Mouse (Mus musculus) megakaryocyte-erythroid progenitor cell, adult 5-6 weeks (primary cell): ENCODE results near the gene Dapp1. TPM values are rescaled to one million over a fixed set of nuclear protein-coding genes. Genes with fewer than 3 reads are reported as not detected.
A peak's percentile ranks its signal among the peaks of the same experiment; 100 is the strongest.
"Not testable (repeated sequence)": the region's sequence is repeated elsewhere in the genome, so short reads cannot be mapped to it uniquely, and the experiment has no call there.

ENCODE experiments used
- ATAC-seq: replicated peaks from 2 replicates; pipeline ENCODE4 v1.8.0; 2016; ENCODE audit warnings: mild to moderate bottlenecking, inconsistent platforms; ENCODE audit not compliant: severe bottlenecking, poor library complexity, low FRiP score, low TSS enrichment
- total RNA-seq, 2 experiments: library from RNA; stranded (forward) in 1 of 2; stranded (reverse) in 1 of 2; fragments of 200-1000, 215-1000 nt in 1 of 2; fragments of >200 nt in 1 of 2; fragmentation: Nextera tagmentation in 1 of 2; gene quantifications; 2 replicates each; pipeline ENCODE4 v1.2.3; 2014 to 2017

Dapp1 gene
- total RNA-seq, 2 experiments from 2014 or later: 108 to 110 TPM

GRCm38 (mm10) chr3:137994196-137994595 is 12.9 kb upstream of the Dapp1 start:
- ATAC-seq: no peak

DNA sequence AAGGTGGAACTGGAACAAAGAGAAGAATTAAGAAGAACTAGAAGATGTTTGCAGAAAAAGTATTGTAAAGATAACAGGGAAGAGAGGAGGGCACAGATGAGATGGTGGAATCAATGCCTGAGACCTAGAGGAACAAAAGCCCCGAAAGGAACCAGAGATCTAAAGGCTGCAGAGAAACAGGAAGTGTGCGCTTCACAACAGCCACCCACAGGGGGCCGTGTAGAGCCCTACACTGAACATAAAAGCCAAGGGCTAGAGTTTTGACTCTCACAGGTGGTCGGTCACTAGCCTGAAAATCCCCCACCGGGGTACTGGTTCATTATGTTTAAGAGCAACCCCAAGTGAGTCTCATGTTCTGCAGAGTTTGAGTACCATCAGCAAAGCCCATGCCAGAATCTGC is 11.0 kb upstream of the Dapp1 start:
- ATAC-seq: no peak

DNA sequence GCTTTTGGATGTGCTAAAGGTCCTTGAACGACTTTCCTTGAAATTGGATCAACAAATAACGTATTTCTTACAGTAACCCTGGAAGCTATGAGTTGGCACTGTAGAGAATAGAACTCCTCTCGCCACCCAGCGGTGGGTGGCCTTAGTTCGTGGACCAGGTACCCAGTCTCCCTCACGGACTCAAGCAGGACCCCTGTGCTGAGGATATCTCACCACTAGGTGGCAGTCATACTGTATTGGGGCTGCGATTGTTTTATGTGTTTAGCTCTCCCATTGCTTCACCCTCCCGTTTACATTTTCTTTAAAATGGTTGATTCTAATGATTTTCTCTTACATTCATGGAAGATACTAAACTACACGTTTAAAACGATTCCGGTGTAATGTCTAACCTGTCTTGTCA is 9.8 kb upstream of the Dapp1 start:
- ATAC-seq: peak; percentile 98

GRCm38 (mm10) chr3:137989405-137989804 is 8.1 kb upstream of the Dapp1 start:
- no peak for ATAC-seq

DNA sequence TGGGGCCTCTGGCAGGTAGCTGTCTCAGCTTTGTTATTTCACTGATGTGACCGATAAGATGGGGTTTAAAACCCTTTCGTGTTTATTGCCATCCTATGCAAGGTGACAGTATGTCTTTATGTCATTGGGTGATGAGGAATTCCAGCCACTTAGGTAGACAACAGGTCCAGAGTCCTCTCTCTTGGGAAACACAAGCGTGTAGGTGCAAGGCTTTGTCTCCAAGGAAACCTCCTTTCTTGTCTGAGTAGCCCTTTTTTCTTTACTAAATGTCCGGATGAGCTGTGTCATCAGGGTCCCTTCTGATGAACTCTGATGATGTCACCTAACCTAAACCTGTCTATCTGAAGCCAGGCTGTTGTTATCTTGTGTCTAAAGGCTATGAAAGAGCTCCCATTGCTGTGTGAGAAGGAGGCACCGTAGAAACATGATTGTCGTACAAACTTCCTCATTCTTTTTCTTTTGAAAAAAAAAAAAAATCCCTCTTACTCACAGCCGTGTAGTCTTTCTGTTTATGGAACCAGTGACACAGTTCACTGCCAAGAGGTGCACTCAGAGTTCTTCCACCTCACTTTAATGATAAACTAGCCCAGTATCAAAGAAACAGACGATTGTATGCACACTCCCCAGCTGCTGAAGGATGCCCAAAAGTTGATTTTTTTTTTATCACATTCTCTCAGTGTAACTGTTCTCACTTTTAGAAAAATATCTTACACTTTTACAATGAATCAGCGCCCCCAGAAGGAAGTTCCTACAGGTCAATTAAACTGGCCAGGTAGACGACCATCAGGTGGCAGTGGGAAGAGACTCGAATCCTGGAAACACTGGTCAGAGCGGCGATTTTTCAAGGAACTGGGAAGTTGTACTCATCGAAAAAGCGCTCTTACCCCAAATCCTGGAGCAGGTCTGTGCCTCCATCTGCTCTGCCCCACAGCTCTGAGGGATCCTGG is 637 bp downstream of the Dapp1 start:
- peak; percentile 62 for ATAC-seq

GRCm38 (mm10) chr3:137978233-137978632 is 3.1 kb downstream of the Dapp1 start:
- no peak for ATAC-seq

DNA sequence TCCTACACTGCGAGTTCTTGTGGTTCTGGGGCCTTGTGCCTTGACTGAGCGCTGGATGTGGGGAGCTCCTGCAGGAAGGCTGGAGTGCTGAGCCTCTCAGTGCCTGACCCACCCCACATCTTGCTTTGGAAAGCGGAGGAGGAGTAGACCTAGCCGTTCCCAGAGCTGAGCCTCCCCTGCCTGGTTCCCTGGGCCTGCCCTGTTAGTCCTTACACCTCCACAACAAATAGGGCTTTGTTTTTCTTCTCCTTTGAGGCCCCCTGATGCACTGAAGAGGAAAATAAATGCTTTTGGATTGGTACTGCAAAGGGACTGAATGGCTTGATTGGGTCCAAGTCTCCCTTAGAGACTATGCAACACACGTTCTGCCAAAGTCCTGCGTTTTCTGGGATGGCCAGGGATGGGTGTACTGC is 3.7 kb downstream of the Dapp1 start:
- no peak for ATAC-seq

- ATAC-seq: no peak
Measured at GRCm38 (mm10) chr3:137976943-137977628, 4.3 kb downstream of the Dapp1 start.

DNA sequence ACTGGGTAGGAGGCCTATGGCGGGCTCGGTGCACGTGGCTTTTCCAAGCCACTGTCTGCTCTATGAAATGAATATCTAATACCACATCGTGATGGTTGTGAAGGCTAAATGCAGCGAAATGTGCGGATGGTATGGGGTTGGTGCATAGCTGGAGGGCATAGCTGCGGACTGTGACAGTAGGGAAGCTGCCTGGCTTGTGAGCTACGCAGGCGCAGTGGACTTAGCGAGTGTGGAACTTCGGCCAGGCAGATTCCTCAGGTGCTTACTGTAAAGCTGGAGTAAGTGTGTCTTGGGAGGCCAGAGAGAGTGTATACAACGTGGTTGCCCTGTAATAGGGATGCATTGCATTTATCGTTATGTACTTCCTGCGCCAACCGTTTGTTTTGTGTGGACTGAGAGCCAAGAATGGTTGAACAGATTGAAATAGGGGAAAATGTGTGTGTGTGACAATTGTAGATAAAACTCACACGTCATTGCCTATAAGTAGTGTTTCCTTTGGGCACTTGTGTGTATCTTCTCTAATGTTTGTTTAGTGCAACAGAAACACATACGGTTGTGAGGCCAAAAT is 5.4 kb downstream of the Dapp1 start:
- ATAC-seq: peak; percentile 32

GRCm38 (mm10) chr3:137975435-137975834 is 5.9 kb downstream of the Dapp1 start:
- no peak for ATAC-seq

GRCm38 (mm10) chr3:137974306-137974705 is 7.0 kb downstream of the Dapp1 start:
- no peak for ATAC-seq

DNA sequence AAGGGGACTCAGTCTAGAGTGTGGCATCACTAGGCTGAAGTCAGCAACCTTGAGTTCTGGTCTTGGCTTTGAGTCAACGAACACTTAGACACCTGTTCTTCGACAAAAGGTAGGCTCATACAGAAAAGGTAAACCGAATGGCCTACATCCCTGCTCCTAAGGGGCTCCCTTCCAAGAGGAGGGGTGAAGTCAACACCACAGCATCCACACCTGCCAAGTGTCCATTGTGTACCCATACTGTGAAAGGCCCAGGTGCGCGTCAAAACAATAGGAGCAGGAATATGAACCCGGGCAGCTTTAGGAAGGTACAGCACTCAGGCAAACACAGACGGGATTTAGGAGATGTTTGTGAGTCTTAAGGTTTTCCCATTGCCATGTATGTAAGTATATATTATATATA is 8.4 kb downstream of the Dapp1 start:
- no peak for ATAC-seq

DNA sequence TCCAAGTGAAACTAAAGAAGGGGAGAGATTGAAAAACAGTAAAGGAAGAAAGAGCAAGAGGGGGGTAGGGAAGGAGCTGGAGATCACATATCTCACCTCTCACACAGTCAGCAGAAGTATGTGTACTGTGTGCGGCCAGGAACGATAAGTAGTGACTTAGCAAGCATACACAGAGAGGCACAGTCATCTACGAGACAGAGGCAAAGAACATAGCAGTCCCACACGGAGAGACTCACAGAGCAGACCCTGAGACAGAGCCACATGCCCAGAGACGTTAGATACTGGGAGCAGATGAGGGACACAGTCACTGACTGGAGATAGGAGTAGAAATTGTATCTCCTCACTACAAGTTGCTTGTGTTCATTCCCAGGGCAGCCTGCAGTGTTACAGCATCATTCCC is 9.1 kb downstream of the Dapp1 start:
- peak; percentile 62 for ATAC-seq

DNA sequence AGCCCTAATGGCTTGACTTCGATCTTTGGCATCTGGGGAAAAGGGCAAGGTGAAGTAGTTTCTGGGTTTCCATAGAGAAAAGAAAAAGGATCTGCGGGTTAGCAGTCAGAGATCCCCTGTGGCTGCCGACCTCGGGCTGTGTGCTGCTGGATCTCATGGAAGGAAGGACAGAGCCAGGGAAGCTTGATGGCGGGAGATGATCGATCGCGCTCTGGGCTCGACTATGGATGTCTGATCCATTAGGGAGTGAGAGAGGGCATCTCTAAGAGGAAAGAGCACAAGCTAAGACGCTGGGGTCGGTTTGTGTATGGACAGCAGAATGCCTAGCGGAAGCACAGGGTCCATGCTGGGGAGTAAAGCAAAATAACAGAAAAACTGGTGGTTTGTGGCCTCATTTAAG is 11.4 kb downstream of the Dapp1 start:
- no peak for ATAC-seq

GRCm38 (mm10) chr3:137968820-137969486 is 12.4 kb downstream of the Dapp1 start:
- peak; percentile 58 for ATAC-seq

DNA sequence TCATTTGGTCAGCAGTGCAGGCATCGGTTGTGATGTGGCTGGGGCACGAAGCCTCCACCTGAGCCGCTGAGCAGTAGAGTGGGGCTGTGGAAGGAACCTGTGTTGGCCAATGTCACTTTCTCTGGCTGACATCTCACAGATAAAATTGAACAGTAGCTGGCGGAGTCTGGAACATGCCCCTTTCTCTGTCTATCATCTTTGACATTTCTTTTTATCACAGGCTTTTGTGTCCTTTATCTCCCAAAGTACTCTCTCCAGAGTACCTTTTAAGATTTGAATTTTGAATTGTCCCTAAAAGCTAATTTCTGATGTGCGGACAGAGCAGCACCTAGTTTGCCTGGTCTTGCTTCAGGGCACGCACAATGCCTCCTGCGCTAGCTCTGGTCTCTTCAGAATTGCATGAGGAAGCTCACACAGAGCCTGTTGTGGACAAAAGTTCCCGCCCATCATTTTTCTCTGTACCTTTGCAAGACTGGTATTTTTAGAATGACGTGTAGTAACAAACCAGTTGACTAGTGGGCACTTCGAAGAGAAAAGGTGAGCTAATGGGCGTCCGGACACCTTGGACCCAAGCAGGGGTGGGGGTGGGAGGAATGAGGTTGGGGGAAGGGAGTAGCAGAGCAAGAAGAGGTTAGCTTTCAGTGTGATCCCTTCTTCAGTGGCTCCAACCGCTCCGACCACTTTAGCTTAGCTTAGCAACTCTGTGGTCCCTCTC is 13.1 kb downstream of the Dapp1 start:
- ATAC-seq: peak; percentile 23

DNA sequence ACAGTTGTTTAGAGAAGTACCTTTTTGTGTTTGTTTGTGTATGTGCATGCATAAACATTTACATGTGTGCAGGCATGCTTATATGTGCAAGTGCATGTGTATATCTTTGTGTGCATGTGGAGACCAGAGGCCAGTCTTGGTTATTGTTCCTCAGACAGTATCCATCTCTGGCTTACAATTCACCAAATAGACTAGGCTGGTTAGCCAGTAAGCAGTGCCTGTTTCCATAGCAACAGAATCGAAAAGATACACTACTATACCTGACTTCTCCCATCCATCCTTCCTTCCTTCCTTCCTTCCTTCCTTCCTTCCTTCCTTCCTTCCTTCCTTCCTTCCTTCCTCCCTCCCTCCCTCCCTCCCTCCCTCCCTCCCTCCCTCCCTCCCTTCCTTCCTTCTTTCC is 17.3 kb downstream of the Dapp1 start:
- ATAC-seq: not testable (repeated sequence)

DNA sequence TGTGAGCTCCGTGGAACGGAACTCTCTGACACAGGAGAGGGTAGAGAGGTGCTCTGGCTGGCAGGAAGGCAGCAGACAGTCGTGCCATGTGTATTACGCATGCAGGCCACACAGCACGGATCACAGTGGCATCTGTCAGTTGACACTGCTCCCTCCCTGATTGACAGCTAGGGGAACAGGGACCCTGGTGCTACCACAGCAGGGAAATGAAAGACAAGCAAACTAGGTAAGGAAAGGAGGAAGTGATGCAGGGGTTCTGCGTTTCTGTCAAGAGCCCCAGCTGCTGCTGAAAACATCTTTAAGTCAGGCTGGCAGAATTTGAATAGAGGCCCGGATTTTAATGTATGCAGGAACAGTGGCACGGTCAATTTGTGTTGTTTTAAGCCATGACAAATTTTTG is 17.8 kb downstream of the Dapp1 start:
- ATAC-seq: no peak

- no peak for ATAC-seq
Measured at GRCm38 (mm10) chr3:137961736-137962385, 19.5 kb downstream of the Dapp1 start.
